Mouse (Mus musculus) midbrain, embryonic 12.5 days (tissue): ENCODE measurements around the gene Irx3. TPM values are rescaled to one million over a fixed set of nuclear protein-coding genes. Genes with fewer than 3 reads are reported as not detected.

Experiments
- ATAC-seq: fragments of 200-750 bp; cut with Nextera tagmentation; 2 replicates; pipeline ENCODE4 v1.8.0; 2017; ENCODE audit warnings: low read depth, moderate TSS enrichment, moderate library complexity; ENCODE audit not compliant: low FRiP score
- H3K27ac ChIP-seq: fragments of 300-500 bp; sonication (generic); replicated peaks from 2 replicates; pipeline ENCODE4 v1.5.1; 2016; ENCODE audit warnings: mild to moderate bottlenecking
- H3K27me3 ChIP-seq: fragments of 300-500 bp; sonication (generic); 2 replicates; pipeline ENCODE4 v1.6.1; 2016; ENCODE audit warnings: mild to moderate bottlenecking
- H3K36me3 ChIP-seq: fragments of 300-500 bp; sonication (generic); 2 replicates; pipeline ENCODE4 v1.6.1; 2016
- H3K4me1 ChIP-seq: fragments of 300-500 bp; sonication (generic); 2 replicates; pipeline ENCODE4 v1.6.1; 2016
- H3K4me2 ChIP-seq: fragments of 300-500 bp; sonication (generic); replicated peaks from 2 replicates; pipeline ENCODE4 v1.6.1; 2016; ENCODE audit warnings: mild to moderate bottlenecking, moderate library complexity
- H3K4me3 ChIP-seq: fragments of 300-500 bp; sonication (generic); 2 replicates; pipeline ENCODE4 v1.5.1; 2016; ENCODE audit warnings: mild to moderate bottlenecking
- H3K9ac ChIP-seq: fragments of 300-500 bp; sonication (generic); replicated peaks from 2 replicates; pipeline ENCODE4 v1.6.1; 2016; ENCODE audit warnings: mild to moderate bottlenecking, moderate library complexity
- H3K9me3 ChIP-seq: fragments of 300-500 bp; sonication (generic); 2 replicates; pipeline ENCODE4 v1.6.1; 2016; ENCODE audit warnings: mild to moderate bottlenecking
- WGBS: fragments of 180-500 bp; shearing (Covaris S2); methylation state at CpG from one replicate; pipeline ENCODE4 v1.1.7; 2016; 5-methylcytosine and 5-hydroxymethylcytosine counted together
- polyA plus RNA-seq: library from polyadenylated mRNA; unstranded; fragments of >200 nt; fragmentation: Nextera tagmentation; extraction: Ambion mirVana; gene quantifications from 2 replicates; pipeline ENCODE4 v1.2.1, GENCODE M21; 2016

Irx3 gene
- polyA plus RNA-seq, 1 experiment from 2014 or later = 73.9 TPM

DNA sequence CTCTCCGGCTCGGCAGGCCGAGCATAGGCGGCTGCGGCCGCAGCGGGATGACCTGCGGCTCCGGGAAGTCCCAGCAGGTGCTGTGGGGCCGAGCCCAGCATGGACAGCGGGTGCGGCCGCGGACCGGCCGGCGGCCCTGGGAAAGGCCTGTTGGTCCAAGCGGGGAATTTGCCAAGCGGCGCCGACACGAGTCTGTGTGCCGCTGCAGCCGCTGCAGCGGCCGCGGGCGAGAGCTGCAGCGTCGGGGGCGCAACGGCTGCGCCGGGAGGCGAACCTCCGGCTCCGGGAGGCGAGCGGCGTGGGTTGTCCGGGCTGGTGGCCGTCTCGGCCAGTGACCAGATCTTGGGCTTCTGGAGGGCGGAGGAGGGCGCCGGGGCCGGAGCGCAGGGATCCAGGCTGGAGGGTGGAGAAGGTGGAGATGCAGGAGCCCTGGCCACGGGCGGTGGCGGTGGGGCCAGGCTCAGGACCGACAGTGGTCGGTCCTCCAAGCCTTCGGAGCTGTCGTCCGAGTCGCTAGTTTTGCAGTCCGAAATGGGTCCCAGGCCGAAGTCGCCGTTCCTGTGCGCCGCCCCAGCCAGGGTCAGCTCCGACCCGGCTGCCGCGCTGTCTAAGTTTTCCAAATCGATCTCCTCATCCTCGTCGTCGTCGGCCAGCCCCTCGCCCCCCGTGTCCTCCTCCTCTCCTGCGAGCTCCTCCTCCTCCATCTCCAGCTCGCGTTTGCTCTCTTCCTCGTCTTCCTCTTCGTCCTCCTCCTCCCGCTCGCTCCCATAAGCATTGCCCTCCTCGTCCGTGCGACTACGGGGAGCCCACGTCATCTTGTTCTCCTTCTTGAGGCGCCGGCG, 2.0 kb downstream of the Irx3 start:
- ATAC-seq = no peak
- WGBS = under 1% methylated on average over 81 of the region's 89 CpGs
- Histone ChIP-seq H3K9ac (peak overlapping the region; percentile 98), H3K36me3 (peaks cover 12% of the 10 kb centered on the region), H3K4me1 (peaks cover 62% of the 10 kb centered on the region), H3K9me3 (no peaks in the 10 kb centered on the region), H3K4me3 (peak overlapping the region; percentile 88), H3K27ac (peak overlapping the region; percentile 100), H3K27me3 (peaks cover 35% of the 10 kb centered on the region), H3K4me2 (peak overlapping the region; percentile 64)

DNA sequence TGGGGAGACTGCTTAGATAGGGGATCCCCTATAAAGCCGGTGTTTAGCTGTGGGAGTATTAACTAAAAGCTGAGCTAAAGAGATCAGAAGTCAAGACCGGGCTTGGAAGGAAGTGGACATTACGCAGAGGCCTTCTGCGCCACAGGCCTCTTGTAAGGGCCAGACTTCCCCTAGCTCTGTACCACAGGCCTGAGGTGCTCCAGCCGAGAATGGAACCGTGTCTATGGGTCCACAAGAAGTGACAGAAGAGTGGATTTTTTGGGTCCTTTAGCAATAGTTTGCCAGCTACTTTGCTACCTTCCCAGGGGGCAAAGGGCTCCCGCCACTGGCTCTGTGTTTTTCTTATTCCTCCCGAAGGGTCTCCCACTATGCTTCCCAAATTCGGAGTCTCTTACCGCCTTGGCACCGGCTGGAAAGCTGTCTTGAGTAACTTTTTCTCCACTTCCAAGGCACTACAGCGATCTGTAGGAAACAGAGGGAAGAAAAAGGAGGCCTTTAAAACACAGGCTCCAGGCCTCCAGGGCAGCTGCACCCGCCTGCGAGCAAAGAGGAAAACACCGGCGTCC, 2.8 kb downstream of the Irx3 start:
- Histone ChIP-seq H3K4me1 (peaks cover 55% of the 10 kb centered on the region), H3K27ac (peak overlapping the region; percentile 100), H3K27me3 (peaks cover 41% of the 10 kb centered on the region)

DNA sequence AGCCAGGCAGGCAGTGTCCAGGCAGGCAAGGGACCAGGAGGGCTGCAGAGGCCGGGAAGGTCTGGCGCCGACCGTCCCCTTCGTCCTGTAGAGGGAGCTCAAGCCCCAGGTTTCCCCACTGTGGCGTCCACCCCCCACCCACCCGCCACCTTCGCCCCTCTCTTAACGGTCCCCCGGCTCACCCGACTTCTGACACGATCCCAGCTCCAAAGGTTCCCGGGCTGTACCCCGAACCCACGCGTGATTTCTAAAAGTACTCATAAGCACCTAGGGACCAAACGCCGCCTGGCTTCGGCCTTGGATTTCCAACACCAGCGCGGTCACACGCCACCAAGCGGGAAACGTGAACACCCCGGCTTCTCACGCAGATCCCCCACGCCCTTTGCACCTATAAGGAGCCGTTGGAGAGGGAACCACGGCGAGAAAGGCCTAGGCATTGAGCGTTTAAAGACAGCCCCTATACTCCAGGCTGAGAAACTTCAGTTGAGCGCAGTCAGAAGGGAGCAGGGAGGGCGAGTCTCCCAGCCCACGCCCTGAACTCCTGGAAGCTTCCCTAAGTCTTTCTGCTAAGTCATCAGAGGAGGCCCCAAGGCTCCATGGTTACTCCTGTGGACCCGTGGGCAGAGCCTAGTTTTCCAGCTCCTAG, 4.1 kb downstream of the Irx3 start:
- Histone ChIP-seq H3K27me3 (peaks cover 48% of the 10 kb centered on the region), H3K9ac (peak overlapping the region; percentile 98), H3K27ac (peak overlapping the region; percentile 67)

More for the DNA sequence above, 2.8 kb downstream of the Irx3 start:
- H3K9me3 ChIP-seq = no peaks in the 10 kb centered on the region
- peak overlapping the region; percentile 88 for H3K4me3 ChIP-seq
- peak overlapping the region; percentile 98 for H3K9ac ChIP-seq
- peak overlapping the region; percentile 64 for H3K4me2 ChIP-seq
- 10% methylated on average over 16 of the region's 16 CpGs for WGBS
- peaks cover 12% of the 10 kb centered on the region for H3K36me3 ChIP-seq
- no peak for ATAC-seq

DNA sequence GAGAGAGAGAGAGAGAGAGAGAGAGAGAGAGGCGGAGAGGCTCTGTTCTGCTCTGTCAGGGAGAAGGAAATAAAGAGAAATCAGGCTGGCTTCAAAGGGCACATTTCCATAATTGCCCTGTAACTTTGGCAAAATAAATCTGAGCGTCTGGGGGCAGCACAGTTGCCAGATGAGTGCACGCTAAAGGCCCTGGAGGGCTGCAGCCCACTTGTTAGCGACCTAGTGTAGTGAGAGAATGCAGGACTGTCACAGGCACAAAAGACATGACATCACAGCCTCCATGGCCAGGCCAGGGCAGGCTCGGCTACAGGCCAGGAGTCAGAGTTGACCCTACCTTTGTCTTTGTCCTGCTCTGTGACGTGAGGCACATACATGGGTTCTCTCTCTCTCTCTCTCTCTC, 8.0 kb downstream of the Irx3 start:
- WGBS = 5% methylated on average over 6 of the region's 6 CpGs
- H3K27ac ChIP-seq = no peak overlapping the region
- H3K4me3 ChIP-seq = no peak overlapping the region
- no peaks in the 10 kb centered on the region for H3K36me3 ChIP-seq
- H3K4me1 ChIP-seq = peaks cover 25% of the 10 kb centered on the region
- H3K9me3 ChIP-seq = no peaks in the 10 kb centered on the region
- H3K27me3 ChIP-seq = peaks cover 46% of the 10 kb centered on the region
- H3K4me2 ChIP-seq = no peak overlapping the region
- peak; percentile 39; the same call in 1 of the 2 replicates for ATAC-seq
- H3K9ac ChIP-seq = no peak overlapping the region

More for the DNA sequence above, 4.1 kb downstream of the Irx3 start:
- under 1% methylated on average over 35 of the region's 35 CpGs for WGBS
- H3K36me3 ChIP-seq = peaks cover 12% of the 10 kb centered on the region
- H3K4me3 ChIP-seq = peak overlapping the region; percentile 88
- peaks cover 47% of the 10 kb centered on the region for H3K4me1 ChIP-seq
- no peak for ATAC-seq
- H3K9me3 ChIP-seq = no peaks in the 10 kb centered on the region
- peak overlapping the region; percentile 64 for H3K4me2 ChIP-seq

DNA sequence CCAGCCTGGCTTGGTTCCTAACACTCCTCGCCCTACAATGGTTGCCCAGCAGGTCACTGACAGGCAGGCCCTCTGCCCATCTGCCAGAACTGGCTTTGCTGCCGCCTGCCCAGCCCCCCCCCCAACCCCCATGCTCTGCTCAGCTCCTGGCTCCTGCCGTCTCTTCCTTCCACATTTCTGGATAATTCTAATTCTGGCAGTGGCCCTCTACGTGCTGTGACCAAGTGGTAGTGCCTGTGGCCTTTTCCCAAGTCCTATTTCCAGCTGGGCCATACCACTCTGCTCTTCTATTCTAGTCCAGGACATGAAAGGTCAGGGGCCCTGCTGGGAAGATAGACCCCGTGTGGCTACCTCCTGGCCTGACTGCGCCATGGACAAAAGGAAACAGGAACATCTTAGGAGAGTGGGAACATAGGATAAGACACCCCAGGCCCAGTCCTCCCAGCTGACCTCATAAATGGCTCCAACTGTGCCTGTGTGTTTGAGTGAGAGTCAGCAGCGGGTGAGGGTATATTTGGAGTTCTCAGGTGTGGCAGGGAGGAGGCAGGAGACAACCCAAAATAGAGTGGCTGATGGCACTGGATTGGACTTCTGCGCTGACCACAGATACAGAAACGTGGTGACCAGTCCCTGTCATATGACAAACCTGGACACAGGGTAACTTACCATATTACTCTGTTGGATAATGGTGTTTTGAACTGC, 14.5 kb downstream of the Irx3 start:
- 77% methylated on average over 9 of the region's 9 CpGs for WGBS
- H3K27ac ChIP-seq = no peak overlapping the region
- H3K4me2 ChIP-seq = no peak overlapping the region
- H3K36me3 ChIP-seq = no peaks in the 10 kb centered on the region
- H3K27me3 ChIP-seq = peaks cover 10% of the 10 kb centered on the region; the same call in 1 of the 2 replicates
- no peak overlapping the region for H3K9ac ChIP-seq
- 0 out of 2 replicates have a peak, but pooled peaks cover 2% of the 10 kb centered on the region for H3K9me3 ChIP-seq
- H3K4me3 ChIP-seq = no peak overlapping the region
- no peak for ATAC-seq
- H3K4me1 ChIP-seq = no peaks in the 10 kb centered on the region

DNA sequence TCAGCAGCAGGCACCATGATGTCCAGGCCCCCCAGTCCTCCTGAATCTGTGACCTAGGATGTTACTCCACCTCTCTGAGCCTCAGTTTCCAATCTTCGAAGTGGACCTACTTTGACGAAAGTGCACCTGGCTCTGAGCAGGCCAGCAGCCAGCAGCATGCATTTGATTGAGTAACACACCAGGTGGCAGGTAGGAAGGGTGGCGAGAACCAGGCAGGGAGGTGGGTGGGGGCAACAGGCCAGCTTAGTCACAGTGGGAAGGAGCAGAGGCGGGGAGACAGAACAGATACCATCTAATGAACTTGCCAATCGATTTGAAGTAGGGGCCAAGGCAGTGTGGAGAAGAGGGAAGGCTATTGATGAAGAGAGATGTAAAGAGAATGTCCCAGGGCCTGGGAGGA, 18.9 kb downstream of the Irx3 start:
- WGBS = 85% methylated on average over 5 of the region's 5 CpGs
- no peaks in the 10 kb centered on the region for H3K4me1 ChIP-seq

DNA sequence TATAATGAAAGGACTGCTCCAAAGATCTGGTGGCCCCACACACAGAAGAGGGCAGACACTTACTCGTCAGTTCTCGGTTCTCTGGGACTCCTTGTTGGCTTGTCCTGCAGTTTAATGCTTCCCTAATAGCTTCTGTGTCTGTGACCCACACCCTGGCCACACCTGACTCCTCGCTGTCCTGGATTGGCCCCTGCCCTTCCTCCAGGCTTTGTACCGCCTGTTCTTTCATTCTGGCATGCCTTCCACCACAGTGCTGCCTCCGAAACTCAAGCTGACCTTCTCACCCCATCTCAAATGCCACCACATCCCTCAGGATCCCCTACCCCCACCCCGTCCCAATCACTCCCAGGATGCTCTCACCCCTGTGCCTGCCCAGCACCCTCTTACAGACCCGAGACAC, 19.7 kb downstream of the Irx3 start:
- Histone ChIP-seq H3K27me3 (0 out of 2 replicates have a peak, but pooled peaks cover 6% of the 10 kb centered on the region), H3K27ac (no peak overlapping the region), H3K9ac (no peak overlapping the region), H3K4me1 (no peaks in the 10 kb centered on the region), H3K4me3 (no peak overlapping the region), H3K4me2 (no peak overlapping the region), H3K36me3 (no peaks in the 10 kb centered on the region), H3K9me3 (no peaks in the 10 kb centered on the region)
- ATAC-seq = no peak
- WGBS = 79% methylated on average over 7 of the region's 7 CpGs

More for the DNA sequence above, 18.9 kb downstream of the Irx3 start:
- no peak overlapping the region for H3K4me2 ChIP-seq
- no peaks in the 10 kb centered on the region for H3K36me3 ChIP-seq
- ATAC-seq = no peak
- H3K4me3 ChIP-seq = no peak overlapping the region
- H3K9ac ChIP-seq = no peak overlapping the region
- 0 out of 2 replicates have a peak, but pooled peaks cover 6% of the 10 kb centered on the region for H3K27me3 ChIP-seq
- H3K27ac ChIP-seq = no peak overlapping the region
- H3K9me3 ChIP-seq = 0 out of 2 replicates have a peak, but pooled peaks cover 1% of the 10 kb centered on the region

DNA sequence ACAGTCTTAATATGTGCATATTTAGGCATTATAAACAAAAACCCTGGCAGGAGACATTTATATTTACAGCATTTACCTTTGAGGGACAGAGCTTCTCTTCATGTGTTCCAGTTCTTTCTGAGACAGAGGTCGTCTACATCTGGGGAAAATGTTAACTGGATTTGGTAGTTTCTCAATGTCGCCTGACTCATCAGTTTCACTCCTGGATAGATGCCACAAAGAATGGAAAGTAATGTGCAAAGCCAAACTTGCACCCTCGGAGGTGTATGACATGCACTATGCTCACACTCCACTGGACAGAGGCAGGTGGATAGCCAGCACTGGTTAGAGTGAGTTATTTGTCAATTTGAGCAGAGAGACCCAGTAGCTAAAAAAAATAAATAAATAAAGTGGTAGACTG, 21.2 kb downstream of the Irx3 start:
- Histone ChIP-seq H3K4me2 (no peak overlapping the region), H3K4me3 (no peak overlapping the region)
- ATAC-seq = no peak

DNA sequence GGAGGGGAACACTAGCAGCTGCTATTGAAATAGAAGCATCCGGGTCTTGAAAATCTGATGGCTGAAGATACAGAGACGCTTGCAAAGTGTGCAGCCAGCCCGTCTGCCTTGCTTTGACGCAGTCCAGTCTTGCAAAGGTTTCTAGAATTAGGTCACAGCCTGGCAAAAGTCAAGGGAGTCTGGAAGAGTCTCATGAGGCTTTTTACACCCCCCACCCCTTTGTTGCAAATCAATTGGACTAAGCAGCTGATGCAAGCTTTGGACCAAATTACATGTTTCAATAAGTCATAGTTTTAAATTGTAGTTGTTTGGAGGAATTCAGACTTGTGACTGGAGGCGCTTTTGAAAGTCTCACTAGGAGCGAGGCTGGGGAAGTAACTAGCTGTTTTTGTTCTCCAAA, 33.0 kb downstream of the Irx3 start:
- H3K9ac ChIP-seq = no peak overlapping the region
- no peaks in the 10 kb centered on the region for H3K36me3 ChIP-seq
- peaks cover 6% of the 10 kb centered on the region for H3K27me3 ChIP-seq
- peaks cover 6% of the 10 kb centered on the region; the same call in 1 of the 2 replicates for H3K9me3 ChIP-seq
- no peak overlapping the region for H3K27ac ChIP-seq
- WGBS = 87% methylated on average over 6 of the region's 6 CpGs
- H3K4me1 ChIP-seq = peaks cover 7% of the 10 kb centered on the region
- no peak for ATAC-seq
- no peak overlapping the region for H3K4me3 ChIP-seq
- no peak overlapping the region for H3K4me2 ChIP-seq

More for the DNA sequence above, 21.2 kb downstream of the Irx3 start:
- Histone ChIP-seq H3K36me3 (no peaks in the 10 kb centered on the region), H3K4me1 (no peaks in the 10 kb centered on the region), H3K27ac (no peak overlapping the region), H3K27me3 (0 out of 2 replicates have a peak, but pooled peaks cover 6% of the 10 kb centered on the region), H3K9me3 (no peaks in the 10 kb centered on the region), H3K9ac (no peak overlapping the region)
- 74% methylated on average over 3 of the region's 3 CpGs for WGBS

DNA sequence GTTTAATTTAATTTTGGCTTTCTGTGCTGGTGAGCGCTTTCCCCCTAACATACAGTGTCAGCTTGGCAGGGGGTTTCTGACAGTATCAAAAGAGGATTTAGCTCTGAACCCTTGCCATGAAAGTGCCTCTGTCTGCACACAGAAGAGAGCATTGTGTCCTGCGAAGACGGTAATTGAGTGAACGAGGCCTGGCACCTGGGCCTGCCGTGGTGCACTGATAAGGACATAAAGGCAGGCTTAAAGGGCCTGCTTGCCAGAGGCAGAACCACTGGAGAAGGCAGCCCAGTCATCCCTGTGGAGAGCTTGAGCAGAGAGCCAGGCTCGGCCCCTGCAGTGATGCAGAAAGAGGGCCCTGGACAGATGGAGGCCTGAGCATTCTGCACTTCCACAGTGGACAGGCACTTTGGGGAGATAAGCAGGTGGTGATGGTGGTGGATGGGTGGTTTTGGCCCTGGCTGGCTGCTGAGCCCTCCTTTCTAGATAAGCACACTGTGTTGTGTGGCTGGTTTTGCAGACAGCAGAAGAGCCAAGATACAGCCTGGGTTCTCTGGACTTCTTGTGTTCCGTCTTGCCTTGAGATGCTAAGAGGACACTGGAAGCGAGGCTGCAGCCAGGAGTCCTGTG, 36.3 kb downstream of the Irx3 start:
- H3K27me3 ChIP-seq = peaks cover 6% of the 10 kb centered on the region
- H3K4me2 ChIP-seq = no peak overlapping the region
- no peak for ATAC-seq
- no peak overlapping the region for H3K27ac ChIP-seq
- H3K9me3 ChIP-seq = peaks cover 6% of the 10 kb centered on the region; the same call in 1 of the 2 replicates
- peaks cover 7% of the 10 kb centered on the region for H3K4me1 ChIP-seq
- H3K36me3 ChIP-seq = no peaks in the 10 kb centered on the region
- 40% methylated on average over 8 of the region's 8 CpGs for WGBS
- no peak overlapping the region for H3K9ac ChIP-seq
- no peak overlapping the region for H3K4me3 ChIP-seq

DNA sequence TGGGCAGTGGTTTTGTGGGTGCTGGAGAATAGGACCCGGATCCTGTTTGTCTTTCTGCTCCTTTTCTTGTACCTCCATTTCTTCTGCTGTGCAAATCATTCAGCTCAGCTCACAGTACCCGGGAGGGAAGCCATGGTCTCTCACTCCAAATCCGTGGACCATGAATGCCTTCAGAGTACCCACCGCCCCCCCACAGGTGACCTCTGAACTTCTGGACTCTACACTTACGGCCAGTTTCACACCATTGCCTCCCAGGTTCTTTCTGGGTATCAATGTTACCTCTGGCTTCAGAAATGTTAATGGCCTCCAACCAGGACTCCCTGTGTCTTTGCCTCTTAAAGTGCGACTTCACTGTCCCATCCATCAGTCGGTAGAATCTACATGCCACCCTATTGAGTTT, 46.3 kb downstream of the Irx3 start:
- WGBS = 78% methylated on average over 7 of the region's 7 CpGs
- no peak overlapping the region for H3K27ac ChIP-seq
- no peaks in the 10 kb centered on the region; the same call in none of the 2 replicates for H3K27me3 ChIP-seq
- no peak overlapping the region for H3K4me2 ChIP-seq
- no peaks in the 10 kb centered on the region for H3K4me1 ChIP-seq
- no peak overlapping the region for H3K9ac ChIP-seq
- ATAC-seq = no peak
- H3K9me3 ChIP-seq = peaks cover 9% of the 10 kb centered on the region; the same call in 1 of the 2 replicates
- H3K36me3 ChIP-seq = no peaks in the 10 kb centered on the region
- H3K4me3 ChIP-seq = no peak overlapping the region
